Mouse (Mus musculus): ENCODE data around the gene Zfp423. TPM values are rescaled to one million over a fixed set of nuclear protein-coding genes. Genes with fewer than 3 reads are reported as not detected.

Zfp423 gene
- 28.6 and 33.4 TPM in 2 replicates for polyA plus RNA-seq (2015; fragmentation: Nextera tagmentation; extraction: Ambion mirVana)

GRCm38 (mm10) chr8:87959320-87959920 is at the start of gene Zfp423:
TSS of gene Zfp423 (minus strand) at chr8:87959595.
- Histone ChIP-seq H3K4me3 (peak within 1 kb of the TSS; percentile 89), H3K4me1 (replicated peaks) (peaks cover 65% of the 10 kb centered on the region), H3K27ac (replicated peaks) (peak within 1 kb of the TSS; percentile 96), H3K9me3 (no peaks in the 10 kb centered on the region), H3K4me2 (peak within 1 kb of the TSS; percentile 92), H3K9ac (peak within 1 kb of the TSS; percentile 85), H3K27me3 (no peaks in the 10 kb centered on the region), H3K36me3 (no peaks in the 10 kb centered on the region)
- ATAC-seq (ENCODE audit: low FRiP score, low read depth): peak; percentile 23
- WGBS: under 1% methylated on average over 40 of the region's 48 CpGs

DNA sequence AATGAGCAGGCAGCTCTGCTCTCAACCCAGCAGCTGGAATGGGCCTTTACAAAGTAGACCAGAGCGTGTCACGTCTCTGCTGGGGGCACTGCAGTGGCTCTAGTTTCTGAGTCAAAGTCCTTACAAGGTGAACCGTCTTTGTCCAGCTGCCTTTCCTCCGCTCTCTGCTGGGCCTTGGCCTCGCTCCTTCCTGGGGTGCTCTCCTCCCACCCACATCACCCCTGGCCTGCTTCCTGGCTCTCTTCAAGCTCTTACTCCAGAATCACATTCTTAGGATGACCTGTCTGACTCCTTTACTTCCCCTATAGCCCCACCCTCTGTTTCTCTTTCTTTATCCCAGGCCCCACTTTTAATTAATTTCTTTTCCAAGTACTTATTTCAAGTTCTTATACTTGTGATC is 47.4 kb upstream of the Zfp423 start:
- WGBS: 68% methylated on average over 5 of the region's 5 CpGs
- no peak overlapping the region for H3K9ac ChIP-seq

GRCm38 (mm10) chr8:87984778-87985177 is 25.4 kb upstream of the Zfp423 start:
- no peaks in the 10 kb centered on the region for H3K4me1 ChIP-seq (replicated peaks)
- 59% methylated on average over 5 of the region's 5 CpGs for WGBS
- H3K9me3 ChIP-seq: no peaks in the 10 kb centered on the region
- H3K4me2 ChIP-seq: no peak overlapping the region
- no peak overlapping the region for H3K27ac ChIP-seq (replicated peaks)
- H3K4me3 ChIP-seq: no peak overlapping the region
- H3K9ac ChIP-seq: no peak overlapping the region
- H3K27me3 ChIP-seq: no peaks in the 10 kb centered on the region
- H3K36me3 ChIP-seq: no peaks in the 10 kb centered on the region
- ATAC-seq (ENCODE audit: low FRiP score, low read depth): no peak

More for the DNA sequence above, 47.4 kb upstream of the Zfp423 start:
- 0 out of 2 replicates have a peak, but pooled peaks cover under 1% of the 10 kb centered on the region for H3K4me1 ChIP-seq (replicated peaks)
- no peak for ATAC-seq (ENCODE audit: low FRiP score, low read depth)
- H3K4me3 ChIP-seq: no peak overlapping the region
- H3K36me3 ChIP-seq: no peaks in the 10 kb centered on the region
- H3K27ac ChIP-seq (replicated peaks): no peak overlapping the region
- H3K27me3 ChIP-seq: no peaks in the 10 kb centered on the region
- H3K4me2 ChIP-seq: no peak overlapping the region
- H3K9me3 ChIP-seq: no peaks in the 10 kb centered on the region

DNA sequence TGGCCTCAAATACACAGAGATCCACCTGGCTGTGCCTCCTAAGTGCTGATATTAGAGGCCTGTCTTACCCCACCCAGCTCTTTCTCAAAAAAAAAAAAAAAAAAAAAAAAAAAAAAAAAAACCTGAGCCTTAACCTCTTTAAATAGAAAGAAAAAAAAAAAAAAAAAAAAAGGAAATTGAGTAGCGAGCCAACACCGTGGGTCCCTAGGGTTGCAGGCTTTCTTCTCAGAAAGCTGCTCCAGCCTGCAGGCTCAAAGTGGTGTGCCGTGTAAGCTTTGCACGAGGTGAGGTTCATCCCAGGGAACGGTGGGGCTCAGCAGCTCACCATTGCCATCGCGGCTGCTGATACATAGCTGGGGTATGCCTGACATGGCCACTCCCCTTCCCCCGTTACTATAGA is 24.6 kb upstream of the Zfp423 start:
- Histone ChIP-seq H3K27me3 (no peaks in the 10 kb centered on the region), H3K9ac (no peak overlapping the region), H3K4me2 (no peak overlapping the region), H3K4me1 (replicated peaks) (no peaks in the 10 kb centered on the region), H3K9me3 (no peaks in the 10 kb centered on the region), H3K27ac (replicated peaks) (no peak overlapping the region), H3K4me3 (no peak overlapping the region), H3K36me3 (no peaks in the 10 kb centered on the region)
- WGBS: 50% methylated on average over 8 of the region's 8 CpGs
- no peak for ATAC-seq (ENCODE audit: low FRiP score, low read depth)

DNA sequence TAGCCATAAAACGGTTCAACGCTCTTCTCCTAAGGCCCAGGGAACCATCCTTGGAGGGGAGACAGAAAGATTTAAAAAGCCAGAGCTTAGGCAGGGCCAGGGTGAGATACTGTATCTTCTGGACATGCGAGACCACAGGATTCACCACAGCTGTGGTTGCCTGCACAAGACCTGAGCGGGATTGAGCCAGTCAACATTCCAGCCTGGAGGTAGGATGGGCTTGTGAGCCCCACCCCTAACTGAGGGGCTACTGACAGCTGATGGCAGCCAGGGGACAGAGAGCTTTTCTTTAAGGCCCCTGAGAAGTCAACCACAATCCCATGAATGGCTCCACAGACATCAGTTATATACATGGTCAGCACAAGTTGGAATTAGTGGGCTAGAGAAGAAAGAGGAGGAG is 23.5 kb upstream of the Zfp423 start:
- 93% methylated on average over 4 of the region's 4 CpGs for WGBS
- no peak overlapping the region for H3K27ac ChIP-seq (replicated peaks)

GRCm38 (mm10) chr8:87975466-87975809 is 16.0 kb upstream of the Zfp423 start:
- ATAC-seq (ENCODE audit: low FRiP score, low read depth): no peak
- 36% methylated on average over 1 of the region's 1 CpGs for WGBS
- H3K36me3 ChIP-seq: no peaks in the 10 kb centered on the region
- peaks cover 17% of the 10 kb centered on the region for H3K4me1 ChIP-seq (replicated peaks)
- H3K9me3 ChIP-seq: no peaks in the 10 kb centered on the region
- no peak overlapping the region for H3K9ac ChIP-seq
- no peak overlapping the region for H3K4me2 ChIP-seq
- H3K4me3 ChIP-seq: no peak overlapping the region
- H3K27me3 ChIP-seq: peaks cover 12% of the 10 kb centered on the region; the same call in 1 of the 2 replicates
- no peak overlapping the region for H3K27ac ChIP-seq (replicated peaks)

More for the DNA sequence above, 23.5 kb upstream of the Zfp423 start:
- H3K4me3 ChIP-seq: no peak overlapping the region
- no peak overlapping the region for H3K9ac ChIP-seq
- H3K4me2 ChIP-seq: no peak overlapping the region
- H3K4me1 ChIP-seq (replicated peaks): no peaks in the 10 kb centered on the region
- no peak for ATAC-seq (ENCODE audit: low FRiP score, low read depth)
- H3K27me3 ChIP-seq: no peaks in the 10 kb centered on the region
- no peaks in the 10 kb centered on the region for H3K36me3 ChIP-seq
- H3K9me3 ChIP-seq: no peaks in the 10 kb centered on the region

GRCm38 (mm10) chr8:87974759-87975465 is 15.5 kb upstream of the Zfp423 start:
- WGBS: 3% methylated on average over 24 of the region's 24 CpGs
- peak overlapping the region; percentile 23 for H3K4me3 ChIP-seq
- peaks cover 17% of the 10 kb centered on the region for H3K4me1 ChIP-seq (replicated peaks)
- no peaks in the 10 kb centered on the region for H3K36me3 ChIP-seq
- peak overlapping the region; percentile 26; the same call in 1 of the 2 replicates for H3K9ac ChIP-seq
- H3K27ac ChIP-seq (replicated peaks): peak overlapping the region; percentile 55
- peaks cover 12% of the 10 kb centered on the region; the same call in 1 of the 2 replicates for H3K27me3 ChIP-seq
- no peaks in the 10 kb centered on the region for H3K9me3 ChIP-seq
- peak overlapping the region; percentile 63 for H3K4me2 ChIP-seq
- ATAC-seq (ENCODE audit: low FRiP score, low read depth): no peak

GRCm38 (mm10) chr8:87974122-87974758 is 14.8 kb upstream of the Zfp423 start:
- peak overlapping the region; percentile 63 for H3K4me2 ChIP-seq
- peak overlapping the region; percentile 26; the same call in 1 of the 2 replicates for H3K9ac ChIP-seq
- ATAC-seq (ENCODE audit: low FRiP score, low read depth): no peak
- no peaks in the 10 kb centered on the region for H3K36me3 ChIP-seq
- peak overlapping the region; percentile 55 for H3K27ac ChIP-seq (replicated peaks)
- peaks cover 17% of the 10 kb centered on the region for H3K4me1 ChIP-seq (replicated peaks)
- 11% methylated on average over 21 of the region's 21 CpGs for WGBS
- H3K9me3 ChIP-seq: no peaks in the 10 kb centered on the region
- peak overlapping the region; percentile 23 for H3K4me3 ChIP-seq
- H3K27me3 ChIP-seq: peaks cover 12% of the 10 kb centered on the region; the same call in 1 of the 2 replicates

DNA sequence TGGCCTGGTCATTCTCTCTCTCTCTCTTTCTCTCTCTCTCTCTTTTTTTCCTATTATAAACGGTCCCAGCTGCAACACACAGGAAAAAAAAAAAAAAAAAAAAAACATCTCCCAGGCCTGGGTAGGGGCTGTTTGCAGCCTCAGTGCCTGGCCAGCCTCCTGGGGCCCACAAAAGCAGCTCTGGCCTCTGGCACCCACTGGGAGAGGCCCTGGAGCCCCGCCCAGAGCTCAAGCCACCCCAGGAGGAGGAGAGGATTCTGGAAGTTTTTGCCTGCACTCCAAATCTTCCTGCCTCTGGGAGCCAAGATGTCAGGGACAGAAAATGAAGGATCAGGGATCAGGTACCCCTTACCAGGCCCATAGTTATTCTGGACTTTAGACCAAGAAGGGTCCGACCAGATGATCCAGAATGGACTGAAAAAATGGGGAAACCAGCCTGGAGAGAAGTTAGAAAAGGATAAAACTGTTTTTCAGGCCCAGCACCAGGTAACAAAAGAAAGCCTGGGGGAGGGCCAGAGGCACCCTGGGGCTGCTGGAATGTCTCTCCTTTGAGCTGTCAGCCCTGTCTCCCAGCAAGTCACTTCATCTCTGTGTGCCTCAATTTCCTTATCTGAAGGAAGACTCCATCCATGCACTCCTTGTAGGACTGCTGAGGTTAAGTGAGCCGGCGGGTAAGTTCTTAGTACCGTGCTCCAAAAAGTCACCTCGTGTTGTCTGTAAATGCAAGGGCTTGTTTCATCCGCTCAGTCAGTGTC is 8.6 kb upstream of the Zfp423 start:
- 33% methylated on average over 8 of the region's 8 CpGs for WGBS
- Histone ChIP-seq H3K27me3 (no peaks in the 10 kb centered on the region), H3K27ac (replicated peaks) (0 out of 2 replicates have a peak overlapping the region, but pooled peaks have one; percentile 37), H3K9me3 (no peaks in the 10 kb centered on the region), H3K4me1 (replicated peaks) (peaks cover 17% of the 10 kb centered on the region; the same call in 1 of the 2 replicates), H3K4me2 (no peak overlapping the region), H3K4me3 (no peak overlapping the region), H3K9ac (no peak overlapping the region), H3K36me3 (no peaks in the 10 kb centered on the region)
- no peak for ATAC-seq (ENCODE audit: low FRiP score, low read depth)

DNA sequence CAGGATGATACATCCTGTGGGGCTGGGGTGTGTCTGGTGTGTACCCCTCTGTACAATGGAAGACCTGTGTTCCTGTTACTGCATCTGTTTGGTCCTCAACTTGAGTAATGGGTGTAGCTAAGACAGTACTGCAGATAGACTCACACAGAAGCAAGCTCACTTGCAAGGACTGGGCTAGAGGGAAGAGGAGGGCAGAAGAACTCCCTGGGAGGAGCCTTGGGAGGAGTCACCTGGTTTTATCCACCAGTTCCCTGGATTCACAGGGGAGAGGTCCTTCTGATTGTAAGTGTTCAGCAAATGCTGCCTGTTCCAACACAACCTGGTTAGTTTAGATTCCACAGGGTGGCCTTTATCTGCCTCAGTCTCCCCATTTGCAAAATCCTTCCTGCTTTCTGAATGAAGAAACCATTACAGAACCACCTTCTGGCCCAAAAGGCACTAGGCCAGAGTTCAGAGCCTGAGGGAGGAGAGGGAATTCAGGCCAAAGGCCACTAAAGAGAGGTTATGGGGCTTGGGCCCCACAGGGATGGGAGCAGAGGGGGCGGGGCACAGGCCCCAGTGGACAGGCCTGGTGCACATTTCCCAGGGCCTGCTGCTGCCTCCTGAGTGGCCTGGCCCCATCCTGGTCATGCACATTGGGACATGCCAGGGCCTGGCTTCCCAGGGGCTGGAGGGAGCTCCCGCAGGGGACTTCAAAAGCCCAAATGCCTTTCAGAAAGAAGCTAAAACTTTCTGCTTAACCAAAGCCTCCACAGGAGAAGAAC is 7.8 kb upstream of the Zfp423 start:
- no peaks in the 10 kb centered on the region for H3K36me3 ChIP-seq
- H3K4me2 ChIP-seq: no peak overlapping the region
- H3K9ac ChIP-seq: no peak overlapping the region
- H3K27me3 ChIP-seq: no peaks in the 10 kb centered on the region
- no peak overlapping the region for H3K4me3 ChIP-seq
- WGBS: 25% methylated on average over 2 of the region's 2 CpGs
- no peaks in the 10 kb centered on the region for H3K9me3 ChIP-seq
- H3K4me1 ChIP-seq (replicated peaks): peaks cover 25% of the 10 kb centered on the region
- peak overlapping the region; percentile 54 for H3K27ac ChIP-seq (replicated peaks)
- no peak for ATAC-seq (ENCODE audit: low FRiP score, low read depth)

Measured in hindbrain, embryonic 15.5 days (tissue).